In the genomic region with DNA sequence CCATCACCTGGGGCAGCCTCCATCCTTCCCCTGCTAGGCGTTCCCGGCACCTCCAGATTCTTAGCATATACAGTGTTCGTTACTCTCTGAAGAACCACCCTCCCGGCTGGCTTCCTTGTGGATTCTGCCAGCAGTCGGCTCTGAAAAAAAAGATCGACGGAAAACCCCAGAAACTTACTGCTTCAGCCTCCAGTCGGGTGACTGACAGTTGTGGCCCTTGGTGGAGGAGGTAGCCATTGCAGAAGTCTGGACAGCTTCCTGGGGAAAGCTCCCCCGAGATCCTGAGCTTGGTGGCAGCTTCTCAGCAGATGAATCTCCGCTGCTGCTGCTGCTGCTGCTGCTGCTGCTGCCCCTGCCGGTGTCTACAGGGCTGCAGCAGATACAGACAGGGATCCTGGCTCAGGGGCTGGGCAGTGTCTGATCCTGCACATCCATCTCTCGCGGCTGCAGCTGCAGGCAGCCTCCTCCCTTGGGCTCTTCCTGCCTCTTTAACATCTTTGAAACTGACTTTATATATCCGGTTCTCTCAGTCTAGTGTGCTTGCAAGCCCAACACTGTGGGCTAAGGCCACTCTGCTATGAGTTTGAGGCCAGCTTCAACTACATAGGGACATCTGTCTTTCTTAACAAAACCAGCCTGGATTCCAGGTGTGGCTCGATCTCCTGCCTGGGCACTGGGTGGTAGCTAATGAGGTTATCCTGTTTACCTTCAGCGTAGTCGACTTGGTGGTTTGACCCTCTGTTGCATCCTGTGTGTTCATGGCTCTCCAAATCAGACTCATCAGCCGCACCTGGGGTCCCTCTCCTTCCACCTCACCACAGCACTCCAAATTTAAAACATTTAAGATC, we compare ENCODE assay signal across 8 mouse cellular contexts. TPM values are rescaled to one million over a fixed set of nuclear protein-coding genes. Genes with fewer than 3 reads are reported as not detected.
DNase-seq lines count a peak whose midpoint lies in the region; ATAC-seq and TF ChIP-seq lines count a peak whose summit lies in the region.

No protein-coding gene starts in this region.

- H3K4me3 ChIP-seq in heart, embryonic 10.5 days, result peak overlapping the region; percentile 27
- H3K4me3 ChIP-seq in E14TG2a.4 (replicated peaks; ENCODE audit: low read length), result peak overlapping the region; percentile 33
- H3K4me3 ChIP-seq in hindbrain, embryonic 12.5 days, result 0 out of 2 replicates have a peak overlapping the region, but pooled peaks have one; percentile 6
- H3K4me3 ChIP-seq in midbrain, embryonic 15.5 days, result no peak overlapping the region

- DNase-seq in heart, embryonic 10.5 days (ENCODE audit: low spot score), result no peak
- DNase-seq in heart, adult 18-20 months, result no peak
- no peak for DNase-seq in left cerebral cortex, postnatal 4 days
- DNase-seq in cerebellum, adult 8-10 months, result no peak

- no peaks in the 10 kb centered on the region for H3K9me3 ChIP-seq in heart, embryonic 10.5 days
- H3K9me3 ChIP-seq in E14TG2a.4 (ENCODE audit: low read length), result no peaks in the 10 kb centered on the region
- H3K9me3 ChIP-seq in hindbrain, embryonic 12.5 days (replicated peaks), result no peaks in the 10 kb centered on the region
- H3K9me3 ChIP-seq in midbrain, embryonic 15.5 days, result no peaks in the 10 kb centered on the region

- peak overlapping the region; percentile 30 for H3K4me2 ChIP-seq in hindbrain, embryonic 12.5 days (replicated peaks)
- H3K4me2 ChIP-seq in midbrain, embryonic 15.5 days, result peak overlapping the region; percentile 21

- 0 out of 2 replicates have a peak overlapping the region, but pooled peaks have one; percentile 45 for H3K9ac ChIP-seq in hindbrain, embryonic 12.5 days
- H3K9ac ChIP-seq in midbrain, embryonic 15.5 days, result no peak overlapping the region

- intact Hi-C loops in left cerebral cortex, postnatal 4 days (cut with DNase I), result no loop called here

- peaks cover 9% of the 10 kb centered on the region; the same call in 1 of the 2 replicates for H3K36me3 ChIP-seq in heart, embryonic 10.5 days
- peaks cover 5% of the 10 kb centered on the region; the same call in 1 of the 2 replicates for H3K36me3 ChIP-seq in E14TG2a.4 (ENCODE audit: insufficient read depth, low read length)
- no peaks in the 10 kb centered on the region for H3K36me3 ChIP-seq in hindbrain, embryonic 12.5 days
- H3K36me3 ChIP-seq in midbrain, embryonic 15.5 days (replicated peaks), result no peaks in the 10 kb centered on the region

- no peaks in the 10 kb centered on the region for H3K27me3 ChIP-seq in heart, embryonic 10.5 days (ENCODE audit: insufficient read depth, poor library complexity, severe bottlenecking)
- H3K27me3 ChIP-seq in E14TG2a.4 (ENCODE audit: insufficient read depth, low read length), result peaks cover 12% of the 10 kb centered on the region; the same call in 1 of the 2 replicates
- no peaks in the 10 kb centered on the region; the same call in 1 of the 2 replicates for H3K27me3 ChIP-seq in hindbrain, embryonic 12.5 days
- no peaks in the 10 kb centered on the region for H3K27me3 ChIP-seq in midbrain, embryonic 15.5 days (replicated peaks)

- peaks cover 34% of the 10 kb centered on the region for H3K4me1 ChIP-seq in heart, embryonic 10.5 days
- H3K4me1 ChIP-seq in E14TG2a.4 (replicated peaks; ENCODE audit: low read depth, low read length), result peaks cover 55% of the 10 kb centered on the region
- H3K4me1 ChIP-seq in hindbrain, embryonic 12.5 days, result peaks cover 23% of the 10 kb centered on the region
- peaks cover 18% of the 10 kb centered on the region for H3K4me1 ChIP-seq in midbrain, embryonic 15.5 days

- no peak for TF ChIP-seq CTCF in E14TG2a.4 (conservative IDR thresholded peaks at IDR 0.05; ENCODE audit: low read length)

- no peak for ATAC-seq in hindbrain, embryonic 12.5 days (ENCODE audit: low FRiP score)
- 0 out of 2 replicates have a peak, but pooled peaks have one; percentile 19 for ATAC-seq in midbrain, embryonic 15.5 days (replicated peaks)
- no peak for ATAC-seq in cerebellum, adult (ENCODE audit: insufficient number of reproducible peaks, low FRiP score, low TSS enrichment)

- H3K27ac ChIP-seq in heart, embryonic 10.5 days, result peak overlapping the region; percentile 39; the same call in 1 of the 2 replicates
- H3K27ac ChIP-seq in hindbrain, embryonic 12.5 days, result no peak overlapping the region
- no peak overlapping the region for H3K27ac ChIP-seq in midbrain, embryonic 15.5 days

- 17% methylated on average over 18 of the region's 18 CpGs for WGBS in heart, embryonic 10.5 days
- WGBS in hindbrain, embryonic 12.5 days, result 24% methylated on average over 18 of the region's 18 CpGs
- 20% methylated on average over 18 of the region's 18 CpGs for WGBS in midbrain, embryonic 15.5 days

RNA-seq across cellular contexts. Expression of a gene that starts 6.7 kb away (rescaled TPM):
- polyA plus RNA-seq in heart, embryonic 10.5 days (2016; fragmentation: Nextera tagmentation; extraction: Ambion mirVana), result 77.6 and 101 TPM in 2 replicates
- total RNA-seq in heart, adult 18-20 months (2021), result 10 to 100 TPM; 64.5 to 79.0 TPM
- 137 and 151 TPM in 2 replicates for polyA plus RNA-seq in hindbrain, embryonic 12.5 days (2016; fragmentation: Nextera tagmentation; extraction: Ambion mirVana)
- polyA plus RNA-seq in midbrain, embryonic 15.5 days (2015; fragmentation: Nextera tagmentation; extraction: Ambion mirVana), result 137 and 140 TPM in 2 replicates
- total RNA-seq in left cerebral cortex, postnatal 4 days (2021), result 100 to 1,000 TPM; 247 to 267 TPM

RNA-seq across cellular contexts. Expression of a gene that starts 9.8 kb away (rescaled TPM):
- polyA plus RNA-seq in heart, embryonic 10.5 days (2016; fragmentation: Nextera tagmentation; extraction: Ambion mirVana), result 4.2 and 7.1 TPM in 2 replicates
- 1 to 10 TPM; 5.9 to 7.2 TPM for total RNA-seq in heart, adult 18-20 months (2021)
- polyA plus RNA-seq in hindbrain, embryonic 12.5 days (2016; fragmentation: Nextera tagmentation; extraction: Ambion mirVana), result 13.1 and 14.2 TPM in 2 replicates
- polyA plus RNA-seq in midbrain, embryonic 15.5 days (2015; fragmentation: Nextera tagmentation; extraction: Ambion mirVana), result 17.2 and 18.8 TPM in 2 replicates
- 10 to 100 TPM; 19.5 to 20.5 TPM for total RNA-seq in left cerebral cortex, postnatal 4 days (2021)

RNA-seq across cellular contexts. Expression of a gene that starts 13.9 kb away (rescaled TPM):
- 0.18 TPM in 1 of 2 replicates, not detected in the other for polyA plus RNA-seq in heart, embryonic 10.5 days (2016; fragmentation: Nextera tagmentation; extraction: Ambion mirVana)
- total RNA-seq in heart, adult 18-20 months (2021), result 1 to 10 TPM; 2.0 to 7.5 TPM
- 0.21 TPM in 1 of 2 replicates, not detected in the other for polyA plus RNA-seq in hindbrain, embryonic 12.5 days (2016; fragmentation: Nextera tagmentation; extraction: Ambion mirVana)
- 0.27 and 0.65 TPM in 2 replicates for polyA plus RNA-seq in midbrain, embryonic 15.5 days (2015; fragmentation: Nextera tagmentation; extraction: Ambion mirVana)
- under 1 TPM; 0.34 to 0.40 TPM for total RNA-seq in left cerebral cortex, postnatal 4 days (2021)

RNA-seq across cellular contexts. Expression of a gene that starts 23.7 kb away (rescaled TPM):
- 0.23 and 0.29 TPM in 2 replicates for polyA plus RNA-seq in heart, embryonic 10.5 days (2016; fragmentation: Nextera tagmentation; extraction: Ambion mirVana)
- total RNA-seq in heart, adult 18-20 months (2021), result 1 to 10 TPM; 3.0 to 3.9 TPM
- polyA plus RNA-seq in hindbrain, embryonic 12.5 days (2016; fragmentation: Nextera tagmentation; extraction: Ambion mirVana), result 1.4 and 2.1 TPM in 2 replicates
- polyA plus RNA-seq in midbrain, embryonic 15.5 days (2015; fragmentation: Nextera tagmentation; extraction: Ambion mirVana), result 0.79 and 1.2 TPM in 2 replicates
- total RNA-seq in left cerebral cortex, postnatal 4 days (2021), result under 1 TPM; 0.46 to 0.97 TPM

RNA-seq across cellular contexts. Expression of a gene that starts 37.0 kb away (rescaled TPM):
- polyA plus RNA-seq in heart, embryonic 10.5 days (2016; fragmentation: Nextera tagmentation; extraction: Ambion mirVana), result 0.62 and 0.84 TPM in 2 replicates
- total RNA-seq in heart, adult 18-20 months (2021), result 1 to 10 TPM in 1 of 2 experiments, not detected in 1; 1.6 TPM
- 0.29 and 0.39 TPM in 2 replicates for polyA plus RNA-seq in hindbrain, embryonic 12.5 days (2016; fragmentation: Nextera tagmentation; extraction: Ambion mirVana)
- polyA plus RNA-seq in midbrain, embryonic 15.5 days (2015; fragmentation: Nextera tagmentation; extraction: Ambion mirVana), result not detected in 2 replicates
- total RNA-seq in left cerebral cortex, postnatal 4 days (2021), result not detected
